Mouse (Mus musculus) neural tube, embryonic 11.5 days (tissue): ENCODE measurements around the gene Camta1. TPM values are rescaled to one million over a fixed set of nuclear protein-coding genes. Genes with fewer than 3 reads are reported as not detected.

Experiments used
- ATAC-seq: fragments of 200-750 bp; cut with Nextera tagmentation; 2 replicates; pipeline ENCODE4 v1.8.0; 2017; ENCODE audit warnings: moderate number of reproducible peaks, mild to moderate bottlenecking, moderate TSS enrichment, moderate library complexity; ENCODE audit not compliant: insufficient read depth, low FRiP score, low TSS enrichment
- DNase-seq: peaks from one replicate; pipeline ENCODE4 v3.0.0-alpha.2; 2015; ENCODE audit warnings: low spot score
- H3K27ac ChIP-seq: fragments of 300-500 bp; sonication (generic); 2 replicates; pipeline ENCODE4 v1.5.1; 2014; ENCODE audit warnings: low read depth, mild to moderate bottlenecking, low read length
- H3K27me3 ChIP-seq: fragments of 300-500 bp; sonication (generic); 2 replicates; pipeline ENCODE4 v1.6.1; 2014; ENCODE audit warnings: mild to moderate bottlenecking, low read length, mixed read lengths; ENCODE audit not compliant: control insufficient read depth, insufficient read depth
- H3K36me3 ChIP-seq: fragments of 300-500 bp; sonication (generic); 2 replicates; pipeline ENCODE4 v1.6.1; 2014; ENCODE audit warnings: mild to moderate bottlenecking, low read length, moderate library complexity, mixed read lengths; ENCODE audit not compliant: control insufficient read depth, insufficient read depth
- H3K4me1 ChIP-seq: fragments of 300-500 bp; sonication (generic); 2 replicates; pipeline ENCODE4 v1.6.1; 2014; ENCODE audit warnings: low read length, mixed read lengths; ENCODE audit not compliant: control insufficient read depth, insufficient read depth
- H3K4me2 ChIP-seq: fragments of 300-500 bp; sonication (generic); 2 replicates; pipeline ENCODE4 v1.6.1; 2014; ENCODE audit warnings: low read depth, mild to moderate bottlenecking, moderate library complexity
- H3K4me3 ChIP-seq: fragments of 300-500 bp; sonication (generic); 2 replicates; pipeline ENCODE4 v1.5.1; 2014; ENCODE audit warnings: low read depth, low read length
- H3K9ac ChIP-seq: fragments of 300-500 bp; sonication (generic); 2 replicates; pipeline ENCODE4 v1.6.1; 2014; ENCODE audit warnings: mild to moderate bottlenecking, low read length
- H3K9me3 ChIP-seq: fragments of 300-500 bp; sonication (generic); 2 replicates; pipeline ENCODE4 v1.6.1; 2016; ENCODE audit warnings: low read length; ENCODE audit not compliant: control insufficient read depth
- WGBS: fragments of 180-500 bp; shearing (Covaris S2); extraction: QIAGEN DNeasy Blood & Tissue Kit; methylation state at CpG from one replicate; pipeline ENCODE4 v1.1.7; 2014; 5-methylcytosine and 5-hydroxymethylcytosine counted together
- polyA plus RNA-seq: library from polyadenylated mRNA; unstranded; fragments of >200 nt; fragmentation: Nextera tagmentation; extraction: Ambion mirVana; gene quantifications from 2 replicates; pipeline ENCODE4 v1.2.1, GENCODE M21; 2014

Camta1 gene
- polyA plus RNA-seq, 1 experiment from 2014 or later = 131 TPM

DNA sequence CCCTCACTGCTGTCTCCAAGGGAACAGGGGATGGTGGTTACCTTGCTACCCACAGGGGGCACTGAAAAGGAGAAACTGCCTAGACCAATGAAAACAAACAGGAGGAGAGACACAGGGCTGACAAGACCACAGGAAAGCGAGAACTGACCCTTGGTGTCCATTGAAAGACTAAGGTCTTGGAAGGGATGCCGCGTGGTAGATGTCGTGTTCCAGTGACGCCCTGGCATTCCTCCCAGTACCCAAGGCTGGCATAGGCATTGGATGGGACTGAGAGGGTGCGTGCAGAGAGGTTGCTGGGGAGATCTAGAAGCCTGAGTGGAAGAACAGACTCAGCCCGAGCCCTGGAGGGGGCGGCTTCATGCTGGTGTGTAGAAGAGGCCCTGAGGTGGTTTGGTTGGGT, 550.9 kb downstream of the Camta1 start:
- H3K4me1 ChIP-seq = peaks cover 9% of the 10 kb centered on the region
- WGBS = 86% methylated on average over 8 of the region's 8 CpGs
- no peaks in the 10 kb centered on the region for H3K27me3 ChIP-seq
- ATAC-seq (no peak), DNase-seq (no peak)
- H3K9ac ChIP-seq = no peak overlapping the region
- peak overlapping the region; percentile 56 for H3K27ac ChIP-seq
- H3K9me3 ChIP-seq = no peaks in the 10 kb centered on the region
- H3K36me3 ChIP-seq = no peaks in the 10 kb centered on the region
- no peak overlapping the region for H3K4me3 ChIP-seq
- no peak overlapping the region for H3K4me2 ChIP-seq

GRCm38 (mm10) chr4:151310056-151310685, 551.5 kb downstream of the Camta1 start:
- no peak overlapping the region for H3K9ac ChIP-seq
- no peak for ATAC-seq

DNA sequence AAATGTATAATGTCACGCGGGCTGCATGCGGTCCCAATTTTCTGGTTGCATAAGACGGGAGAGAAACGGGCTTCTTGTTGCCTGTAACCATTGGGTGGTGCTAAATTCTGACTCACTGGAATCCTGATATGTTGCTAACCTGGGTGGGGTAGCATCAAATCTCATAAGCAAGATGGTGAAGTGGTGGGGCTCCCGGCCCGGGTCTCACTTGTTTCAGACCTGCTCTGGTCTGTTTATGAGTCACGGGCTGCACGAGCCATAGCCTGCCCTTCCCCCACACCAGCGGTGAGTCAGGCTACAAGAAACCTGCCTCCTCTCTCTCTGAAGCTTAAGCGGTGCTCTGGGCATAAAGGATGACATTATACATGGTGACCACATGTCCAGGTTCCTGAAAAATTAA, 554.8 kb downstream of the Camta1 start:
- Histone ChIP-seq H3K4me1 (peaks cover 9% of the 10 kb centered on the region), H3K27ac (no peak overlapping the region), H3K4me3 (no peak overlapping the region), H3K9ac (no peak overlapping the region), H3K27me3 (no peaks in the 10 kb centered on the region), H3K9me3 (no peaks in the 10 kb centered on the region), H3K4me2 (no peak overlapping the region), H3K36me3 (no peaks in the 10 kb centered on the region)
- WGBS = 87% methylated on average over 11 of the region's 11 CpGs
- DNase-seq (no peak), ATAC-seq (no peak)

More at GRCm38 (mm10) chr4:151310056-151310685, 551.5 kb downstream of the Camta1 start:
- Histone ChIP-seq H3K9me3 (no peaks in the 10 kb centered on the region), H3K27ac (peak overlapping the region; percentile 56), H3K4me3 (no peak overlapping the region), H3K4me2 (no peak overlapping the region), H3K27me3 (no peaks in the 10 kb centered on the region), H3K36me3 (no peaks in the 10 kb centered on the region), H3K4me1 (peaks cover 9% of the 10 kb centered on the region)
- peak; percentile 54 for DNase-seq
- WGBS = 38% methylated on average over 12 of the region's 12 CpGs

- H3K9ac ChIP-seq = no peak overlapping the region
These were observed 555.3 kb downstream of the Camta1 start for GRCm38 (mm10) chr4:151306311-151306765.

DNA sequence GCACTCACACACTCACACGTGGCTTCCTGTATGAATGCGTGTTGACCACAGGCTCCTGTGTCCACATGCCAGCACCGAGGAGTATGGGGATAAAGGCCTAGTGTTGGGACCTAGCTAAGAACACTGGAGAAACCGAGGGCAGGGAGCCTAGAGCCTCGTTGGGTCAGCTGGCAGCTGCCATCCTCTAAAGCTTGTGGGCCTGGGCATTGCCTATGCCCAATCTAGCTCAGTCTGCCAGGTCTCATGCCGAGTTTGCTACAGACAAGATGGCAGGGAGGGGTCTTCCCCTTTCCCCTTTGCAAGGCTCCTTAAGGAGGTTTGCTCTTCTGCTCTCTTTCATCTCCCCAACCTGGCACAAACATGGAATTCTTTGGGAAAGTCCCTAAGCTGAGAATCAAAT, 555.9 kb downstream of the Camta1 start:
- DNase-seq (no peak), ATAC-seq (no peak)
- Histone ChIP-seq H3K27ac (no peak overlapping the region), H3K27me3 (no peaks in the 10 kb centered on the region), H3K4me3 (no peak overlapping the region), H3K9me3 (no peaks in the 10 kb centered on the region), H3K9ac (no peak overlapping the region), H3K36me3 (no peaks in the 10 kb centered on the region), H3K4me2 (no peak overlapping the region), H3K4me1 (peaks cover 8% of the 10 kb centered on the region)
- WGBS = 83% methylated on average over 6 of the region's 6 CpGs

More at GRCm38 (mm10) chr4:151306311-151306765, 555.3 kb downstream of the Camta1 start:
- Histone ChIP-seq H3K27me3 (no peaks in the 10 kb centered on the region), H3K4me2 (no peak overlapping the region), H3K9me3 (no peaks in the 10 kb centered on the region), H3K36me3 (no peaks in the 10 kb centered on the region), H3K4me1 (peaks cover 9% of the 10 kb centered on the region), H3K27ac (no peak overlapping the region), H3K4me3 (no peak overlapping the region)
- DNase-seq (no peak), ATAC-seq (no peak)
- 72% methylated on average over 11 of the region's 11 CpGs for WGBS

DNA sequence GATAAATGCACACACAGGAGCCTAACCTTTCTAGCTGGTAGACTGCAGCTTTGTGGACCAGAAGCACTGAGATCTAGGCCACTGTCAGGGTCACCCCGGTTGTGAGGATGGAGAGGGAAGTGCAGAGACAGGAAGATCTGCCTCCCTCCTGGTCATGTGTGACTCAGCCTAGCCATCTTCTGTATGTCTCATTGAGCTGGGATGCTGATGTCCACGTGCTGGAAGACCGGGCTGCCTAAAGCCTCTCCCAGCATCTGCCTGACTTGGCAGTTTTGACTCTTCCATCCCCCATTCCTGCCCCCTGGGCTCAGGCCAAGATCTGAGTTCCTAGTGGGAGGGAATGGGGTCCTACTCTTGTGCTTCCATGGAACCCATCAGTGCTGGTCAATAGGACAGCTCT, 557.7 kb downstream of the Camta1 start:
- WGBS = 83% methylated on average over 3 of the region's 3 CpGs
- ATAC-seq = no peak

GRCm38 (mm10) chr4:151303436-151303835, 558.2 kb downstream of the Camta1 start:
- H3K9me3 ChIP-seq = no peaks in the 10 kb centered on the region
- H3K4me1 ChIP-seq = no peaks in the 10 kb centered on the region
- no peak for DNase-seq
- WGBS = 82% methylated on average over 5 of the region's 5 CpGs
- H3K9ac ChIP-seq = no peak overlapping the region
- no peak overlapping the region for H3K4me3 ChIP-seq
- no peaks in the 10 kb centered on the region for H3K36me3 ChIP-seq
- H3K27ac ChIP-seq = no peak overlapping the region
- no peaks in the 10 kb centered on the region for H3K27me3 ChIP-seq
- ATAC-seq = no peak
- no peak overlapping the region for H3K4me2 ChIP-seq

More for the DNA sequence above, 557.7 kb downstream of the Camta1 start:
- no peaks in the 10 kb centered on the region for H3K36me3 ChIP-seq
- H3K27me3 ChIP-seq = no peaks in the 10 kb centered on the region
- no peak overlapping the region for H3K27ac ChIP-seq
- H3K9ac ChIP-seq = no peak overlapping the region
- no peak overlapping the region for H3K4me3 ChIP-seq
- no peaks in the 10 kb centered on the region for H3K4me1 ChIP-seq
- DNase-seq = no peak
- no peak overlapping the region for H3K4me2 ChIP-seq
- no peaks in the 10 kb centered on the region for H3K9me3 ChIP-seq

DNA sequence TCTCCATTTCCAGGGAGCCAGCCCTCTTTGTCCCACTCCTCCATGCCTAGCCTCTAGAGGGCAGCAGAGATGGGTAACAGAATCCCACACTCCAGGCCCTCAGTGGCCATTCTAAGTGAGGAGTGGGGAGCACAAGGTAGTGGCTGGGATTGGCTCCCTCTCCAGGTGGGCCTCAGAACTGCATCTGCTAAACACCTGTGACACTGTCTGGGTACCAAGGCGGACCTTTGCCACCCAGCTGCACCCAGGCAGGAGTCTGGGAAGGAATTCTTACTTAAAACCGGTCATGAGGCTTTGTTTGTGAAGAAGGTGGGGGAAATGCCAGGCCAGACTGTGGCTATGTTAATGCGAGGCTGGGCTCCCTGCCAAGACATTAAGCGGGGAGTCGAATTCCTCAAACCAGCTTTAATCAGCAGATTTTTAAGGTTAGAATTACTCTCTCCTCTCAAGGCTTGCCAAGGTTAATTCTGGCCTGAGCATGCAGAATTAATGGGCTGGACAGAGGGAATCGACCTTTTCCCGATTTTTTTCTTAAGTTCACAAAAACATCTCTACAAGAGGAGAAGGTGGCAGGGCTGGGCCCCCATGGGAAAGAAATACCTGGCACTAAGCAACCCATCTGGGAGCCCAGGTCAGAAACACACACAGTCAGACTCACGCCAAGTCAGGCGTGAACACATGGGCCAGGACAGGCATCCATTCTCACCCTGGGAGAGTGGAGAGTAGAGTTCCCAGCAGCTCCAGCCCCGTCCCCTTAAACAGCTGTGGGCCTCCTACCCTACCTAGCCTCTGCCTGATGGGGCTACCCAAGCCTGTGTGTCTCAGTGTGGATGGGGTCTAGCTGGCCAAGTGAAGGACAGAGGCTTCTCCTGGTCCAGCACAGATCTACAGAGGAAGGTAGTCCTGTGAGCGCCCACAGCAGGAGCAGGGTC, 559.2 kb downstream of the Camta1 start:
- 53% methylated on average over 11 of the region's 11 CpGs for WGBS
- Histone ChIP-seq H3K4me3 (no peak overlapping the region), H3K36me3 (no peaks in the 10 kb centered on the region), H3K4me2 (no peak overlapping the region), H3K9ac (no peak overlapping the region), H3K27ac (no peak overlapping the region), H3K27me3 (no peaks in the 10 kb centered on the region), H3K4me1 (no peaks in the 10 kb centered on the region), H3K9me3 (no peaks in the 10 kb centered on the region)
- DNase-seq (peak; percentile 72), ATAC-seq (no peak)
